8 mouse cellular contexts compared by ENCODE assay signal in the genomic region with DNA sequence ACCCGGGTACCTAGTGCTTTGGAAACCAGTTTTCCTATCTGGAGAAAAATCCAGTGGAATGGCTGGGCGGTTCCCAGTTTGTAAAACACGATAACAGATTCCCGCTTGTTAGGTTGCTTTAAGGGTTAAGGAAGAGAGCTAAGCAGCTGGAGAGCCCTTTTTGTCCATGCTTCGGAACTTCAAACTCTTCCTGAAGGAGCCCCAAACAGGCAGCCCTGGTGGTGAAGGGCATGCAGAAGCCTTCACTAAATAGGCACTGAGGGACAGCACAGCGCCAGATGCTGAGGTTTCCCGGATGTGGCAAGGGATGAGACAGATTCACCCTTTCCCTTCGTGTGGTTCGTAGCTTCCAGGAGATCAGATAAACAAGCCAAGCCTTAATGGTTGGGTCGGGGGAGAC. TPM values are rescaled to one million over a fixed set of nuclear protein-coding genes. Genes with fewer than 3 reads are reported as not detected.
DNase-seq lines count a peak whose midpoint lies in the region; ATAC-seq and TF ChIP-seq lines count a peak whose summit lies in the region.

No protein-coding gene starts in this region.

- H3K4me2 ChIP-seq in embryonic facial prominence, embryonic 12.5 days (replicated peaks): peak overlapping the region; percentile 82
- H3K4me2 ChIP-seq in hindbrain, embryonic 15.5 days: peak overlapping the region; percentile 96
- H3K4me2 ChIP-seq in neural tube, embryonic 11.5 days (ENCODE audit: low read depth): peak overlapping the region; percentile 90

- ATAC-seq in embryonic facial prominence, embryonic 12.5 days (ENCODE audit: insufficient number of reproducible peaks, insufficient read depth, low FRiP score, low TSS enrichment): no peak
- no peak for ATAC-seq in hindbrain, embryonic 15.5 days (ENCODE audit: low FRiP score, low read depth)
- no peak for ATAC-seq in neural tube, embryonic 11.5 days (ENCODE audit: insufficient read depth, low FRiP score, low TSS enrichment)
- ATAC-seq in monocyte, adult 5-6 weeks (replicated peaks; ENCODE audit: insufficient number of reproducible peaks, low FRiP score, low TSS enrichment, poor library complexity, severe bottlenecking): no peak

- WGBS in embryonic facial prominence, embryonic 12.5 days: 7% methylated on average over 10 of the region's 10 CpGs
- 17% methylated on average over 10 of the region's 10 CpGs for WGBS in hindbrain, embryonic 15.5 days
- 29% methylated on average over 10 of the region's 10 CpGs for WGBS in neural tube, embryonic 11.5 days

- H3K4me3 ChIP-seq in layer of hippocampus, adult 2 months: peak overlapping the region; percentile 17; the same call in 1 of the 2 replicates
- H3K4me3 ChIP-seq in embryonic facial prominence, embryonic 12.5 days: peak overlapping the region; percentile 77
- H3K4me3 ChIP-seq in hindbrain, embryonic 15.5 days: peak overlapping the region; percentile 14; the same call in 1 of the 2 replicates
- peak overlapping the region; percentile 61; the same call in 1 of the 2 replicates for H3K4me3 ChIP-seq in neural tube, embryonic 11.5 days (ENCODE audit: low read depth, low read length)

- H3K27ac ChIP-seq in layer of hippocampus, adult 2 months: peak overlapping the region; percentile 64
- peak overlapping the region; percentile 94 for H3K27ac ChIP-seq in embryonic facial prominence, embryonic 12.5 days
- H3K27ac ChIP-seq in hindbrain, embryonic 15.5 days (replicated peaks): peak overlapping the region; percentile 79
- 0 out of 2 replicates have a peak overlapping the region, but pooled peaks have one; percentile 9 for H3K27ac ChIP-seq in neural tube, embryonic 11.5 days (ENCODE audit: low read depth, low read length)

- no peaks in the 10 kb centered on the region for H3K27me3 ChIP-seq in embryonic facial prominence, embryonic 12.5 days
- no peaks in the 10 kb centered on the region for H3K27me3 ChIP-seq in hindbrain, embryonic 15.5 days
- H3K27me3 ChIP-seq in neural tube, embryonic 11.5 days (ENCODE audit: control insufficient read depth, insufficient read depth, low read length): no peaks in the 10 kb centered on the region

- H3K4me1 ChIP-seq in embryonic facial prominence, embryonic 12.5 days: peaks cover 36% of the 10 kb centered on the region
- peaks cover 30% of the 10 kb centered on the region for H3K4me1 ChIP-seq in hindbrain, embryonic 15.5 days (replicated peaks)
- H3K4me1 ChIP-seq in neural tube, embryonic 11.5 days (ENCODE audit: control insufficient read depth, insufficient read depth, low read length): peaks cover 17% of the 10 kb centered on the region

- TF ChIP-seq CTCF in layer of hippocampus, adult 2 months (conservative IDR thresholded peaks at IDR 0.05): 0 out of 2 replicates have a peak, but pooled peaks have one; percentile 8

- H3K36me3 ChIP-seq in embryonic facial prominence, embryonic 12.5 days: peaks cover 44% of the 10 kb centered on the region
- no peaks in the 10 kb centered on the region for H3K36me3 ChIP-seq in hindbrain, embryonic 15.5 days
- H3K36me3 ChIP-seq in neural tube, embryonic 11.5 days (ENCODE audit: control insufficient read depth, insufficient read depth, low read length): no peaks in the 10 kb centered on the region

- H3K9ac ChIP-seq in embryonic facial prominence, embryonic 12.5 days: peak overlapping the region; percentile 92
- no peak overlapping the region for H3K9ac ChIP-seq in hindbrain, embryonic 15.5 days
- H3K9ac ChIP-seq in neural tube, embryonic 11.5 days (ENCODE audit: low read length): peak overlapping the region; percentile 26; the same call in 1 of the 2 replicates

- no peak for DNase-seq in layer of hippocampus, adult 2 months (ENCODE audit: low spot score in 2 of 2)
- DNase-seq in layer of hippocampus, postnatal 14 days (ENCODE audit: low spot score in 2 of 2): no peak
- DNase-seq in neural tube, embryonic 11.5 days (ENCODE audit: low spot score): no peak
- no peak for DNase-seq in frontal cortex, postnatal 14 days (ENCODE audit: low spot score in 2 of 2)
- DNase-seq in left cerebral cortex, adult 8-10 months (ENCODE audit: low spot score in 2 of 2): no peak

- peaks cover 5% of the 10 kb centered on the region; the same call in 1 of the 2 replicates for H3K9me3 ChIP-seq in embryonic facial prominence, embryonic 12.5 days
- H3K9me3 ChIP-seq in hindbrain, embryonic 15.5 days: no peaks in the 10 kb centered on the region
- H3K9me3 ChIP-seq in neural tube, embryonic 11.5 days (ENCODE audit: control insufficient read depth, low read length): no peaks in the 10 kb centered on the region

RNA-seq across cellular contexts. Expression of a gene that starts 2.6 kb away (rescaled TPM):
- 10 to 100 TPM; 13.4 to 13.8 TPM for total RNA-seq in layer of hippocampus, adult 2 months (2021)
- total RNA-seq in layer of hippocampus, postnatal 14 days (2021): 10 to 100 TPM; 10.8 to 18.3 TPM
- 236 and 250 TPM in 2 replicates for polyA plus RNA-seq in embryonic facial prominence, embryonic 12.5 days (2016; fragmentation: Nextera tagmentation; extraction: Ambion mirVana)
- 53.6 and 56.2 TPM in 2 replicates for polyA plus RNA-seq in hindbrain, embryonic 15.5 days (2015; fragmentation: Nextera tagmentation; extraction: Ambion mirVana)
- polyA plus RNA-seq in neural tube, embryonic 11.5 days (2014; fragmentation: Nextera tagmentation; extraction: Ambion mirVana): 115 and 120 TPM in 2 replicates
- not detected in 3 replicates for total RNA-seq in monocyte, adult 5-6 weeks (2017)
- 10 to 100 TPM; 11.6 to 14.5 (median 11.9) TPM for total RNA-seq in left cerebral cortex, adult 8-10 months (2022)

Comparison
In these comparisons a context has a peak if more than half of its experiments do, and no peak if none do; other contexts are left out.
1. H3K27ac ChIP-seq: peak in every context shown above with its lines; median percentile 94 in embryonic facial prominence, embryonic 12.5 days; 79 in hindbrain, embryonic 15.5 days; 64 in layer of hippocampus, adult 2 months; 9 in neural tube, embryonic 11.5 days.
2. H3K4me3 ChIP-seq: peak in every context shown above with its lines; median percentile 77 in embryonic facial prominence, embryonic 12.5 days; 61 in neural tube, embryonic 11.5 days; 17 in layer of hippocampus, adult 2 months; 14 in hindbrain, embryonic 15.5 days.
3. RNA of a gene that starts 2.6 kb away (total RNA-seq): 10.8 to 18.3 TPM in layer of hippocampus, postnatal 14 days, 13.4 to 13.8 TPM in layer of hippocampus, adult 2 months and 11.6 to 14.5 TPM in left cerebral cortex, adult 8-10 months; not detected in monocyte, adult 5-6 weeks; every median in the first group is over 10 times any median in the second.
4. Peak in every context shown above with its lines, with median percentiles within 50 percentile points of each other: H3K4me2 ChIP-seq.